Mouse (Mus musculus) 3T3-L1 (cell line): ENCODE data around the gene Tnfaip1.

ENCODE experiments used
- DNase-seq: peaks from one replicate; pipeline ENCODE4 v3.0.0-alpha.2; 2015; ENCODE audit warnings: low read depth, low spot score

Gene Tnfaip1

GRCm38 (mm10) chr11:78500623-78501202 lies 35.4 kb downstream of the Tnfaip1 start:
- DNase-seq, result no peak

GRCm38 (mm10) chr11:78499543-78499942 lies 36.6 kb downstream of the Tnfaip1 start:
- no peak for DNase-seq

- DNase-seq, result no peak
These were observed 37.1 kb downstream of the Tnfaip1 start, which contains the start of gene Vtn for GRCm38 (mm10) chr11:78499004-78499403. TSS of gene Vtn (plus strand) at chr11:78499091.

GRCm38 (mm10) chr11:78497544-78498522 lies 38.3 kb downstream of the Tnfaip1 start, which contains the start of gene Sarm1:
TSS of gene Sarm1 (minus strand) at chr11:78497754.
- peak; percentile 96 for DNase-seq

- DNase-seq, result no peak
These were observed 39.0 kb downstream of the Tnfaip1 start for GRCm38 (mm10) chr11:78497071-78497541.

GRCm38 (mm10) chr11:78495904-78496303 lies 40.2 kb downstream of the Tnfaip1 start:
- DNase-seq, result peak; percentile 73

- no peak for DNase-seq
These were observed 45.3 kb downstream of the Tnfaip1 start for GRCm38 (mm10) chr11:78490781-78491241.

GRCm38 (mm10) chr11:78488168-78488567 lies 48.0 kb downstream of the Tnfaip1 start:
- DNase-seq, result peak; percentile 80

GRCm38 (mm10) chr11:78483639-78484038 lies 52.5 kb downstream of the Tnfaip1 start:
- no peak for DNase-seq

- DNase-seq, result no peak
These were observed 60.8 kb downstream of the Tnfaip1 start for GRCm38 (mm10) chr11:78475289-78475688.
